Mouse (Mus musculus): ENCODE data around the gene Cdk5rap3.
A peak's percentile ranks its signal among the peaks of the same experiment; 100 is the strongest.

Gene Cdk5rap3

GRCm38 (mm10) chr11:96933562-96934276 lies 17.4 kb upstream of the Cdk5rap3 start:
- DNase-seq = peak; percentile 38

- peak; percentile 79 for DNase-seq
Observed at GRCm38 (mm10) chr11:96931327-96932062, 15.2 kb upstream of the Cdk5rap3 start.

- DNase-seq = peak; percentile 73
Observed at GRCm38 (mm10) chr11:96929766-96930331, 13.6 kb upstream of the Cdk5rap3 start.

GRCm38 (mm10) chr11:96929096-96929765 lies 12.9 kb upstream of the Cdk5rap3 start:
- peak; percentile 80 for DNase-seq

GRCm38 (mm10) chr11:96928691-96929090 lies 12.4 kb upstream of the Cdk5rap3 start:
- peak; percentile 72 for DNase-seq

- DNase-seq = no peak
Observed at GRCm38 (mm10) chr11:96928088-96928487, 11.8 kb upstream of the Cdk5rap3 start, which contains the start of gene Prr15l. TSS of gene Prr15l (plus strand) at chr11:96928104.

- DNase-seq = no peak
Observed at GRCm38 (mm10) chr11:96926587-96926986, 10.3 kb upstream of the Cdk5rap3 start.

GRCm38 (mm10) chr11:96925469-96926148 lies 9.3 kb upstream of the Cdk5rap3 start:
- DNase-seq = peak; percentile 46

GRCm38 (mm10) chr11:96924861-96925260 lies 8.6 kb upstream of the Cdk5rap3 start:
- DNase-seq = no peak

- no peak for DNase-seq
Observed at GRCm38 (mm10) chr11:96919003-96919402, 2.7 kb upstream of the Cdk5rap3 start.

- DNase-seq = no peak
Observed at GRCm38 (mm10) chr11:96917415-96917814, 1.1 kb upstream of the Cdk5rap3 start.

- DNase-seq = no peak
Observed at GRCm38 (mm10) chr11:96916885-96917396, 645 bp upstream of the Cdk5rap3 start.

GRCm38 (mm10) chr11:96912682-96913081 lies 3.6 kb downstream of the Cdk5rap3 start:
- DNase-seq = no peak

- peak; percentile 88 for DNase-seq
Observed at GRCm38 (mm10) chr11:96910003-96910402, 6.3 kb downstream of the Cdk5rap3 start.

GRCm38 (mm10) chr11:96908594-96908993 lies 7.7 kb downstream of the Cdk5rap3 start:
- DNase-seq = no peak

GRCm38 (mm10) chr11:96906431-96907161 lies 9.7 kb downstream of the Cdk5rap3 start:
- no peak for DNase-seq

GRCm38 (mm10) chr11:96902639-96903635 lies 13.4 kb downstream of the Cdk5rap3 start:
- peak; percentile 59 for DNase-seq

GRCm38 (mm10) chr11:96901332-96901731 lies 15.0 kb downstream of the Cdk5rap3 start:
- no peak for DNase-seq

- DNase-seq = no peak
Observed at GRCm38 (mm10) chr11:96899449-96900306, 16.6 kb downstream of the Cdk5rap3 start.
